Mouse (Mus musculus) T-helper 1 cell (primary cell): ENCODE data around the gene Olfr31.

Experiments used
- in situ Hi-C: fragments of 300-600 bp; cut with MboI, MseI; formaldehyde crosslinking; loops from one replicate; pipeline ENCODE4 v1.15.1; 2025; ENCODE audit warnings: high pct_unique_total_duplicates

Olfr31 gene

GRCm38 (mm10) chr14:14322528-14322927 is at the start of gene Olfr31:
Olfr31 (plus strand) TSS chr14:14322828.
- in situ Hi-C loops, result no loop called here

- in situ Hi-C loops, result no loop called here
Observed at GRCm38 (mm10) chr14:14294426-14294825, 28.2 kb upstream of the Olfr31 start.

GRCm38 (mm10) chr14:14308938-14309337 is 13.7 kb upstream of the Olfr31 start:
- in situ Hi-C loops, result no loop called here

DNA sequence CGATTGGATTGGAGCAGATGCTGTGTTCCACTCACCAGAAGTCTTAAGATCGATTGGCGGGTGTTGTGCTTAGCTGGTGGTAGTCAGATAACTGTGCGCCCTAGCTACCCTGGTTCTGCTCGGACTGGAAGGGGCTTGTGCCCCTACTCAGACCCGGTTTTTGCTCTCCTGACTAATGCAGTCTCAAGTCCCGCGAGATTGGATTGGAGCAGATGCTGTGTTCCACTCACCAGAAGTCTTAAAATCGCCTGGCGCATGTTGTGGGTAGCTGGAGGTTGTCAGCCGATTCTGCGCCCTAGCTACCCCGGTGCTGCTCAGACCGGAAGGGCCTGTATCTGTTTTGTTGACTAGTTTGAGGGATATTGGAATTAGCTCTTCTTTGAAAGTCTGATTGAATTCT is 13.2 kb upstream of the Olfr31 start:
- in situ Hi-C loops, result no loop called here

DNA sequence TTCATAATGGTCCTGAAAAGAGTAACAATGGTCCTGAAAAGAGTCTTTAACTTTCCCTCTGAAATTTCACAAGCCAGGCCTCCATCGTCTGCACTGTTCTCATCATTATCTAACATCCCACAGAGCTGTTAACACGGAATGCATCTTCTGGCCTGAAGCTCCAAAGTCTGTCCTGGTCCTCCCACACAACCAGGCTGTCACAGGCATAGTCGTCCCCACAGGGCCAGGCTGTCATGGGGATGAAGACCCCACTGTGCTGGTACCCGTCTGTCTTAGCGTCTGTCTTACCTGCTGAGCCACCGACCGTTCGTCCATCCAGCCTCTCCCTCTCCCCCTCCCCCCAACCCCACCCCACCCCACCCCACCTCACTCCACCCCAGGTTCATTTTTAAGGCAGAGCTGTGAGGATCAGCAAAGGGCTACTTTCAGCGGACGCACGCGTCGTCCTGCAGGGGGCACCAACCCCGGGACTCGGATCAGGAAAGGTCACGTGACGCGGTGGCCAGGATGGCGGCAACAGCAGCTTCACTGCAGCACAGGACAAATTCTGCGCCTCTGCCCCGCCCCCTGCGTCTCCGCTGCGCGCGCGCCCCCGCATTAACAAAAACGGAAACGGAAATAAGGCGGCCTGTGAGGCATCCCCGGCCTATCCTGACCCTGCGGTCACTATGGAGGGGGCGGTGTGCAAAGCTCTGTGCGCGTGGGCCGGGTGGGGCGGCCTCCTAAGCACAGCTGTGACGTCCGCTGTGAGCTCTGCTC is 22.7 kb downstream of the Olfr31 start:
- in situ Hi-C loops, result loop anchor here (5.0 to 10.0 kb wide), 3 partner anchors 223 to 380 kb away; partner anchors contain the start of genes Atxn7, Psmd6 and Thoc7

DNA sequence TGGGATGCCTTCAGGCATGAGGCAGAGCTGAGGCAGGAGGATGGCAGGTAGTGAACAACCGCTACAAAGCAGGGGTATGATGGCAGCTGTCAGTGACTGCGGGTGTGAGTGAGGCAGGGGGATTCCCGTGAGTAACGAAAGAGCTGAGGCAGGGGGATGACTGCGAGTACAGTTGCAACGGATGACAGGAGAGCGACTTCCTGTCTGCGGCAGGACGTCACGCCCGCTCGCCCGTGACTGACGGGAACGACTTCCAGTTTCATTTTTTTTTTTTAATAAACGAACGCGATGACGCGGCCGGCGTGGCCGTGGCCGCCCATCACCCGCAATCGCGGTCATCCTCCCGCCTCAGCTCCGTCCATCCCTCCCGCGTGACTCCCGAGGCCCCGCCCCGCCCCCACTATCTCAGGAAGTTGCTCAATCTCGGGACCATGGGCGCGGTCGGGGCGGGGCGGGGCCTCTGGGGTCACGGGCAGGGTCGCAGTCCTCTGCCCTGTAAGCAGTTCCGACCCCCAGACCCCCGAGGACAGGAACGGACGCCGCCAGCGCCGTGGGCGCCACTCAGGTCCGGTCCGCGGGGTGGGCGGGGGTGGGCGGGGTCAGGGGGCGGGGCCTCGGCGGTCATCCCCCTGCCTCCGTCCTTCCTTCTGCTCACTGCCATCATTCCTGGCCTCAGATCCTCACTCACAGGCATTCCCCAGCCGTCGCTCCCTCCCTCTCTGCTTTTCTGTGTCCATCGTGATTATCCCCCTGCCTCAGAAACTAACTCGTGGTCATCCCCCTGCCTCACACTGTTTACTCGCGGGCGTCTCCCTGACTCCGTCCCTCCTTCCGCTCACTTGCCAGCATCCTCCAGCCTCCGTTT is 23.6 kb downstream of the Olfr31 start, which contains the start of gene Il3ra:
Gene Il3ra (plus strand): TSS at position 328 of the 865 bp plus-strand sequence.
- in situ Hi-C loops, result loop anchor here (5.0 to 10.0 kb wide), 3 partner anchors 224 to 381 kb away; partner anchors contain the start of genes Atxn7, Psmd6 and Thoc7

GRCm38 (mm10) chr14:14346813-14347100 is 24.1 kb downstream of the Olfr31 start:
- in situ Hi-C loops, result loop anchor here (5.0 to 10.0 kb wide), 3 partner anchors 224 to 382 kb away; partner anchors contain the start of genes Atxn7, Psmd6 and Thoc7

- in situ Hi-C loops, result loop anchor here (5.0 to 10.0 kb wide), 3 partner anchors 225 to 382 kb away; partner anchors contain the start of genes Atxn7, Psmd6 and Thoc7
Observed at GRCm38 (mm10) chr14:14347151-14347835, 24.7 kb downstream of the Olfr31 start.

DNA sequence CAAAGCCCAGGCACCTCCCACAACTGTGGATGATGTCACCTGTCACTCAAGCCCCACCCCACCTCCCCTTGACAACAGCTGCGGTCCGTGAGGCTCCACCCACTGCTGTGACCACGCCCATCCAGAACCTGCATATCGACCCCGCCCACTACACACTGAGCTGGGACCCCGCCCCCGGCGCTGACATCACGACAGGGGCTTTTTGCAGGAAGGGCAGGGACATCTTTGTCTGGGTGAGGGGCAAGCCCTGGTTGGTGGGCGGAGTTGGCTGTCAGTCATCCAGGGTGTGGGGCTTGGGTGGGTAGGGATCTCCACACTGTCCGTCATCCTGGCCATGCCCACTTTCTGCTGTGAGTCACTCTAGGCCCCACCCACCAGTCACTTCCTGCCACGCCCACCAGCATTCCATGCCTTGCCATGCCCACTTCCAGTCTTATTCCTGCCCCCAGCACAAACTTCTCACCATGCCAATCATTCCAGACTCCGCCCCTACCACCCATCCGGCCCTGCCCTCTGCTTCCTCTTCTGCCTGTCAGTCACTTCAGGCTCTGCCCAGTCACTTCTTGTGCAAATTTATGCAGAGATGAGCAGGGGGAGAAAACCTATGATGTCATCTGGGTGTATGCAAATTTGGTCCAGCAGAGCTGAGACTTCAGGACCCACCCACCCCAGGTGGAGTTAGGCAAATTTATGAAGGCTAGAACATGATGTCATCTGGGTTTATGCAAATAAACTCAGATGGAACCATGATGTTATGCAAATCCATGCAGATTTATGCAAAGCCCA is 25.4 kb downstream of the Olfr31 start:
- in situ Hi-C loops, result loop anchor here (5.0 to 10.0 kb wide), 3 partner anchors 226 to 383 kb away; partner anchors contain the start of genes Atxn7, Psmd6 and Thoc7

DNA sequence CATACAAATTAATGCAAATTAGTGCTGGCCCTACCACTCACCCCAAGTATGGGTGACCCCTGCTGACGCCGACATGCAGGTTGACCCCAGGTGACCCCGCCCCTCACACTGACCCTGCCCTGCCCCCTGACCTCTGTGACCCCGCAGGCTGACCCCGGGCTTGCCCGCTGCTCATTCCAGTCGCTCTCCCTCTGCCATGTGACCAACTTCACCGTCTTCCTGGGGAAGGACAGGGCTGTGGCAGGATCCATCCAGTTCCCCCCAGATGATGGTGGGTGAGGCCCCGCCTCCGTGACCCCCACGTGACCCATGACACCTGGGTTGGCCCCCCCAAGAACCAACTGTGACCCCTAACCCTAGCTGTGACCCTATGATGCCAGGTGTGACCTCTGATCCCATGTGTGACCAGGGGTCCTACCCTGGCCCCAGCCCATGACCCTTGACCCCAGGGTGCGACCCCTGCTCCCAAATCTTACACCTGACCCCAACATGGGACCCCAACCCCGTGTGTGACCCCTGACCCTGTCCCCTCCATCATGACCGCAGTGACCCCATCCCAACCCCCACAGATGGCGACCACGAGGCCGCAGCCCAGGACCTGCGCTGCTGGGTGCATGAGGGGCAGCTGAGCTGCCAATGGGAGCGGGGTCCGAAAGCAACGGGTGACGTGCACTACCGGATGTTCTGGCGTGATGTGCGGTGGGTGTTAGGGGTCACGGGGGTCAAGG is 26.2 kb downstream of the Olfr31 start:
- in situ Hi-C loops, result loop anchor here (5.0 to 10.0 kb wide), 3 partner anchors 227 to 384 kb away; partner anchors contain the start of genes Atxn7, Psmd6 and Thoc7

- in situ Hi-C loops, result loop anchor here (5.0 to 10.0 kb wide), 3 partner anchors 227 to 385 kb away; partner anchors contain the start of genes Atxn7, Psmd6 and Thoc7
Observed at GRCm38 (mm10) chr14:14349485-14350262, 27.0 kb downstream of the Olfr31 start.

- in situ Hi-C loops, result no loop called here
Observed at GRCm38 (mm10) chr14:14350263-14351147, 27.9 kb downstream of the Olfr31 start.

DNA sequence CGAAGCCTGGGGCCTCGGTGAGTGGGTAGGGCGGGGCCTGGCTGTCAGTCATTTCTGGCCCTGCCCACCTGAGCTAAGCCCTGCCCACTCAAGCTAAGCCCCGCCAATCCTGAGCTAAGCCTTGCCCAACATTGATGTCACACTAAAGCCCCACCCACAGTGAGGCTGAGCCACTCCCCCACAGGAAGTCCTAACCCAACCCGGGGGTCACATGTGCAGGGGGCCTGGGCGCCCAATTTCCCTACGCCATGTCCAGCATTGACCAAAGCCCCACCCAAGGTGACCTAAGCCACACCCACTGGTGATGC is 28.5 kb downstream of the Olfr31 start:
- in situ Hi-C loops, result no loop called here

GRCm38 (mm10) chr14:14351721-14352590 is 29.3 kb downstream of the Olfr31 start:
- in situ Hi-C loops, result no loop called here

DNA sequence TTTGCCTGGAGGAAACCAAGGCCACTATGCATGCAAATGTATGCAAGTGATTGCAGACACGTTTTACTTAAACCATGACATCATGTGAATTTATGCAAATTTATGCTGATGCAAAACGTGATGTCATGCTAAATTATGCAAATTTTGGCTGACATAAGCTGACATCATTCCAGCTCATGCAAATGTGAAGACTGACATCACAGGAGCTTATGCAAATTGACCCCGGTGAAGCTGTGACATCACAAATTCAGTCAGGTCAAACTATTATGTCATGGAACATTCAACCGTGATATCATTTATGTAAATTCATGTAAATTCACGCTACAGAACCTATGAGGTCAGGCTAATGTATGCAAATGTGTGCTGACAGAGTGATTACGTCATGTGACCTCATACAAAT is 30.0 kb downstream of the Olfr31 start:
- in situ Hi-C loops, result no loop called here

DNA sequence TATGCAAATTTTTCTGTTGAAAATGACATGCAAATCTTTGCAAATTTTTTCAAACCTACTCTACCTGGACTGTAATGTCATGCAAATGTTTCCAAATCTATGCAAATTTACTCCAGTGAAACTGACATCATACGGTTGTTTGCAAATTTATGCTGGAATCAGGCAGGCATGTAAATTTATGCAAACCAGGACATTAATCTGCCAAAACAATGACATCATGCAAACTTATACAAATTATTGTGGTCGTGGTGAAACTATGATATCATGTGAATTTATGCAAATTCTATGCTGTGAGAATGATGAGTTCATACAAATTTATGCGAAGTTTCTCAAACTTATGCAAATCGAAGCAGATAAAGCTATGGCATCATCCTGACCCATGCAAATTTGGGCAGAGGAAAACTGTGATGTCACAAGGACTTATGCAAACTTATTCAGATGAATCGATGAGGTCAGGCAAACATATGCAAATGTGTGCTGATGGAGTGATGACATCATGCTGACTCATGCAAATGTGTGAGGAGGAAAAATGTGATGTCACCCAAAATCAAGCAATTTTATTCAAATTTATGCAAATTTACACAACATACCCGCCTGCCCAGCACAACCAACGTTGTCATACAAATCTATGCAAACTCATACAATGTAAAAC is 30.6 kb downstream of the Olfr31 start:
- in situ Hi-C loops, result no loop called here
